Mouse (Mus musculus) cerebellum, adult 11 months (tissue): Measurements from ENCODE around the gene Atf1.
A peak's percentile ranks its signal among the peaks of the same experiment; 100 is the strongest.

ENCODE experiments used
- DNase-seq: peaks from one replicate; pipeline ENCODE4 v3.0.0; 2022

Atf1 gene

GRCm38 (mm10) chr15:100227663-100228534 is at the start of gene Atf1:
TSS of gene Atf1 (plus strand) at chr15:100227819.
- DNase-seq = peak; percentile 93

GRCm38 (mm10) chr15:100178487-100178886 is 49.1 kb upstream of the Atf1 start:
- no peak for DNase-seq

DNA sequence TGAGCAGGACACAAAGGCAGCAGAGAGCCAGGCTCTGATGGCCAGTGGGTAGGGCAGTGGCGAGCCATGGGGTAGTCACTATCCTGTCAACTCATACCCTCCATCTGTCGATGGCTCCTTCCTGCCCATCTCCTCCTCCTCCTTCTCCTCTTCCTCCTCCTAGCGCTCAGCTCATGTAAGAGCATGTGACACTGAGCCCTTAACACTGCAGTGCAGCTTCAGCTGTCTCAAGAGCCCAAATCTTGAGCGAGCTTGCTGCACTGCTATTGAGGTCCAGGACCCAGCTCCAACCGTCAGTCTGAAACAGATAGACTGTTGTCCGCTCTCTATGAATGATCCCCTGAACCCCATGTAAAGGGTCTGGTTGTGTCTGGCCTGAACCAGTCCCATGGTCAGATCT is 47.9 kb upstream of the Atf1 start:
- DNase-seq = no peak

- DNase-seq = peak; percentile 79
These were observed 47.4 kb upstream of the Atf1 start for GRCm38 (mm10) chr15:100180221-100180620.

- no peak for DNase-seq
These were observed 45.8 kb upstream of the Atf1 start for GRCm38 (mm10) chr15:100181841-100182240.

DNA sequence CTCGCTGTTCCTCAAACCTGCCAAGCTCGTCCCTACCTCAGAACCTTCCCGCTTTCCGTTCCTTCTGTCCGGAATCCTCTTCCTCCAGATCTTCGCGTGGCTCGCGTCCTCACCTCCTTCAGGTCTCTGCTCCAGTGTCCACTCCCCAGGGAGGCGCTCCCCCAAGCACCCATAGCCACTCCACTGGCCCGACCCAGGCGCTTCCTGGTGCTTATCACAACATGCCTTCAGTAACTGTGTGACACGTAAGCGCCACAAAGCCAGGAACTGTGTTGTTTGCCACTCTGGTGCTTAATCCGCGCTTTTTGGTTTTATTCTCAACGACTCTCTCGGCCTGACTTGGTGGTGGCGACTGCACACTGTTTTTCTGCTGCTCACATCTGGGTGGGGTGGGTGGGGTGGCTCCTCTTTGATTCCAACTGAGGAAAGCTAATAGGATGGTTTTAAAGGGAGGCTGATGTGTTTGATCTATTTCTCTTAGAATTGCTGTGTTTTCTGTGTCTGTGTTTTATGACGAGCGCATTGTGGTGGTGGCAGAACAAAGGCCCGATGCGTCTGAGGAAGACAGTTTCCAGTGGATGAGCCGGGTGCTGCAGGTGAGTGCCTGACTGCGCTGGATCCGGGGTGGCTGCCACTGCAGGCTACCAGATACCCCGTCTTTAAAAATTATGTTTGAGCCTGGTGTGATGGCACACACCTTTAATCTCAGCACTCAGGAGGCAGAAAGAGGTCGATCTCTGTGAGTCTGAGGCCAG is 44.9 kb upstream of the Atf1 start:
- DNase-seq = no peak

GRCm38 (mm10) chr15:100183510-100183909 is 44.1 kb upstream of the Atf1 start:
- DNase-seq = no peak

DNA sequence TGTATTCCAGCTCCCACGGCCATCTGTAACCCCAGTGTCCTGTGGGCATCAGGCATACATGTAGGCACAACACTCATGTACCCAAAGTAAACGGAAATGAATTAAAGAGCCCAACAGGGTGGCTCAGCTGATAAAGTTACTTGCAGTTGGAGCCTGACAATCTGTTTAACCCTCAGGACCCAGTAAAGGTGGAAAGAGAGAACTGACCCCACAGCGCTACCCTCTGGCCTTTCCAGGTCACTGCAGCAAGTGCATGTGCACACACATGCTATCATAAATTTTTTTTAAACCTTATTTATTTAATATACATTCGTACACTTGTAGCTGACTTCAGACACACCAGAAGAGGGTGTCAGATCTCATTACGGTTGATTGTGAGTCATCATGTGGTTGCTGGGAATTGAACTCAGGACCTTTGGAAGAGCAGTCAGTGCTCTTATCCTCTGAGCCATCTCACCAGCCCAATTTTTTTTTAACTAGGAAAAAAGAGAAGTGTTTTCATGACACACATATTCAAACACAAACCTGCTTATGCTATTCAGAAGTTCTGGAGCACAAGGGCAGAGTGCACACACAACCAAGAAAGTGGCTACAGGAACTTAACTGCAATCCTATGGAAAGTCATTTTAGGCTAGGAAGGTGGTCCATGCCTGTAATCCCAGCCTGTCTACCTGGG is 42.7 kb upstream of the Atf1 start:
- no peak for DNase-seq

GRCm38 (mm10) chr15:100186234-100186633 is 41.4 kb upstream of the Atf1 start:
- DNase-seq = no peak

- no peak for DNase-seq
These were observed 40.5 kb upstream of the Atf1 start for GRCm38 (mm10) chr15:100186882-100187672.

GRCm38 (mm10) chr15:100188542-100188941 is 39.1 kb upstream of the Atf1 start:
- no peak for DNase-seq

DNA sequence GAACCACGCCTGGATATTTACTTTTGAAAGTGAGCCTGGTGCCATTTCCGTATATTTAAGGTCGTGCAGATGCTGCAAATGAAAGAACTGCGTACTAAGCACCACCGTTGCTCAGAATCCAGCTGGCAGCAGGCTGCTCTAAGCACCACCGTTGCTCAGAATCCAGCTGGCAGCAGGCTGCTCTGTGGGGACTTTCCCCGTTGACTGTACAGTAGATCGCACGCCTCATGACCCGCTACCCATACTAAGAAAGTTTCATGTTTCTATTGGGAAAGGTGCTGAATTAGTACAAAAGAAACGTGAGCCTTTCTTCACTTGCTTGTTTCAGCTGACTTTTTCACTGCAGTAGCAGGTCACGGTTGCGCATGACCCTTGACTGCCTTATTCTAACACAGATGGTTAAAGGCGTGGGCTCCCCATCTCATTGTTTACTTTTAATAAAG is 38.6 kb upstream of the Atf1 start:
- DNase-seq = no peak

GRCm38 (mm10) chr15:100190083-100190482 is 37.5 kb upstream of the Atf1 start:
- DNase-seq = no peak

- DNase-seq = peak; percentile 78
These were observed 28.5 kb upstream of the Atf1 start for GRCm38 (mm10) chr15:100198983-100199745.

GRCm38 (mm10) chr15:100199790-100200189 is 27.8 kb upstream of the Atf1 start:
- peak; percentile 83 for DNase-seq

GRCm38 (mm10) chr15:100201806-100202205 is 25.8 kb upstream of the Atf1 start:
- no peak for DNase-seq

DNA sequence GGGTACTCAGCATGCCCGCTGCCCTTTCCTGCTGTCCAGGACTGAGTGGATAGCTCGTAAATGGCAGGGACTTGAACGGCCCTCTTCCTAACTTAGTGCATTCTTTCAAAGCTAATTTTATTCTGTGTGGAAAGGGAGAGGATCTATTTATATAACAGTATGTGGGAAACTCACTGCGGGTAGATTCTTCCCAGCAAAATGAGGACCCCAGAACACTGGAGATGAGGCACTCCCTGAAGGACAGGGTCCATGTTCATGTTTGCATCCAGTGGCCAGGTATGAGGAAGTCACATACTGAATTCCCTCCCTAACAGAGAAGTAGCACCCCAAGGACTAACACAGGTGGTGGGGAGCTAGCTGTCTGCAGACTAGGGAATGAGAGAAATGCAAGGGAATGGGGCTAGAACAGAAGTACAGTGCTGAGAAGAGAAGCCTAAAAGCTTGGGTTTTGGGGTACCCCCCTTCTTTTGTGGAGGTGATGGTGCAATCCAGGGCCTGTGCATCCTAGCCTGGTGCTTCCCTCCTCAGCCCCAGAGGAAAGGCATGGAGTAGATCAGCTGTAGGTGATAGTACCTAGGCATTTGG is 25.1 kb upstream of the Atf1 start:
- no peak for DNase-seq

DNA sequence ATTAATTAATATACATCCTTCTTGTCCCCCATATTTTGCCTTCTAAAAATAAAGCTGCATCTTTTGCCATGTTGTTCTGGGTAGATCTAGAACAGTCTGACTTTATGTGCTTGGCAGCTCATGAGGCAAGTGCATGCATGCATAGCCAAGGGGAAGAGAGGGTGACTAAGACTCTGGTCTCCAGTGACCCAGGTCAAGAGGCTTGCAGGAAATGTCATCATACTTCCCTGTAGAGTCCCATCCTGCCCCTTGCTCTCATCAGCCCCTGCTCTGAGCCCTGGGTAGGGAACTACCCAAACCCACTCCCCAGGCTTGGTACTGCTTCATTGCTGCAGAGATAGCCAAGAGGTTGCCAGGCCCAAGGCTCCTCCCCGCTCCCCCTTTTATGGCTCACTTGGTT is 23.0 kb upstream of the Atf1 start:
- DNase-seq = no peak

DNA sequence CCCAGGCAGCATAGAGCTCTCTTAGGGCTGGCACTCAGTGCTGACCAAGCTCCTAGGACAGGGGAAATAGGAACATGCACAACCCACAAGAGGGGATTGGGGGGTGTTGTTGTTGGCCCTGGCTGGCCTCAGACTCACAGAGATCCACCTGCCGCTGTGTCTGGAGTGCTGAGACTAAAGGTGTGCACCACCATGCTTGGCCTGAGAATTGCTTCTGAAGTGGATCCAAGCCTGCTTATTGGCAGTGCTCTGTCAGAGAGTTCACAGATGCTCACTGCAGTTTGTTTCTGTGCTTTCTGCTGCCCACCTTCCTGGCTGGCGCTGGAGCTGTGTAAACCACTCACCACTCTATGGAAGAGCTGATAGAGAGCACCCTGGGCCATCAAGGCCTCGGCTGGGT is 17.6 kb upstream of the Atf1 start:
- DNase-seq = no peak

DNA sequence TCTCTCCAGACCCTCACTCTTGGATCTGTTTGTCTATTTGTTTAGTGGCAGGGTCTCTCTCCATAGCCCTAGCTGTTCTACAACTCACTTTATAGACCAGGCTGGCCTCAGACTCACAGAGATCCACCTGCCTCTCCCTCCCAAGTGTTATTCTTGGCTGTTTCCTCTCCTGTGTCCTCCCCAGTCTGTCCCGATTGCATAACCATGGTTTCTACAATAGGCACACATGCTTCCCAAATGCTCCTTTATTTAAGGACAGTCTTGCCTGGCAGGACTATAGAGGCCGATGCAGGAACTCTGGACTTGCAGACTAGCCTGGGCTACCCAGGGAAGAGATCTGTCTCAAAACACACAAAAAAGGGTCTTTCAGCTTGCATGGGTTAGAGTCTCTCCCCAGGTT is 14.3 kb upstream of the Atf1 start:
- DNase-seq = no peak

DNA sequence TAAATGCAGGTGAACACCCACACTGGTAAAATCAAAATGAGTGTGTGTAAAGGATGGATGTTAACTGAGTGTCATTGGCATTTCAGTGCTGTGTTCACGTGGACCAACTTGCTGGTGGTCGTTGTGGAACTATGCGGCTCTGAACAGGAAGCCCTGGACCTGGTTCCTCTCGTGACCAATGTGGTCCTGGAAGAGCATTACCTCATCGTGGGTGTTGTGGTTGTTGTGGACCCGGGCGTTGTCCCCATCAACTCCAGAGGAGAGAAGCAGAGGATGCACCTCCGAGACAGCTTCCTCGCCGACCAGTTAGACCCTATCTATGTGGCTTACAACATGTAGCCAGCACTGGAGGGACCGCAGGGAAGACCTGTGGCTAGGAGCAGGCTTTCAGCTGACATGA is 12.5 kb upstream of the Atf1 start:
- no peak for DNase-seq
